Mouse (Mus musculus): ENCODE data around the gene AI661453. TPM values are rescaled to one million over a fixed set of nuclear protein-coding genes. Genes with fewer than 3 reads are reported as not detected.

The AI661453 gene
- polyA plus RNA-seq, 1 experiment from 2014 or later: 0.26 TPM

DNA sequence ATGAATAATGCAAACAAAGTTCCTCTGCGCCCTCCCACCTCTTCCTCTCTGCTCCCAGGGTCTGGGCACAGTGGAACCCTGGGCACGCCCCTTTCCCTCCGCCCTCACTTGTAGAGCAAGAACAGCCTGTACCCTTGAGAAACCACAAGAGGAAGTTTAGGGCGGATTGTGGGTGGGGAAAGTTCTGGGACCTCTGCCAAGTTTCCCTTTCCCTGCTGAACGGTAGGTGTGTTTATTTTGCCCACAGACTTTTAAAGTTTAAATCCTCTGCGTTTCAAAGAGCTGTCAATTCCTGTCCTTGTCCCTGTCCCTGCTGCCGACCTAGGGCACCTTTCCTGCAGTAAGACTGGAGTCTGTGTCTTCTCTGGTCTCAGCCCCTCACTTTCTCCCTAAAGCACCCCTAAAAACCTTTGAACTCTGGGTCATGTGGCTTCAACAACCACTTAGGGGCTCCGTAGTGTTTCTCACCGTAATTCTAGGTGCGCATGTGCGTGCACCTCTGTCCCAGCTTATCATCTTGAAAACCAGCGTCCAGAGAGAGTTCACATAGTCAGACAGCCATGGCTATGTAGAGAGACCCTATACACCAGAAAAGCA is 71.7 kb downstream of the AI661453 start:
- H3K36me3 ChIP-seq (replicated peaks): no peaks in the 10 kb centered on the region
- no peaks in the 10 kb centered on the region for H3K9me3 ChIP-seq
- H3K27ac ChIP-seq: 0 out of 2 replicates have a peak overlapping the region, but pooled peaks have one; percentile 25
- H3K9ac ChIP-seq: no peak overlapping the region
- H3K4me1 ChIP-seq: peaks cover 9% of the 10 kb centered on the region
- 62% methylated on average over 12 of the region's 12 CpGs for WGBS
- H3K4me2 ChIP-seq: 0 out of 2 replicates have a peak overlapping the region, but pooled peaks have one; percentile 6
- no peaks in the 10 kb centered on the region for H3K27me3 ChIP-seq (replicated peaks)
- ATAC-seq (replicated peaks): no peak
- no peak overlapping the region for H3K4me3 ChIP-seq

DNA sequence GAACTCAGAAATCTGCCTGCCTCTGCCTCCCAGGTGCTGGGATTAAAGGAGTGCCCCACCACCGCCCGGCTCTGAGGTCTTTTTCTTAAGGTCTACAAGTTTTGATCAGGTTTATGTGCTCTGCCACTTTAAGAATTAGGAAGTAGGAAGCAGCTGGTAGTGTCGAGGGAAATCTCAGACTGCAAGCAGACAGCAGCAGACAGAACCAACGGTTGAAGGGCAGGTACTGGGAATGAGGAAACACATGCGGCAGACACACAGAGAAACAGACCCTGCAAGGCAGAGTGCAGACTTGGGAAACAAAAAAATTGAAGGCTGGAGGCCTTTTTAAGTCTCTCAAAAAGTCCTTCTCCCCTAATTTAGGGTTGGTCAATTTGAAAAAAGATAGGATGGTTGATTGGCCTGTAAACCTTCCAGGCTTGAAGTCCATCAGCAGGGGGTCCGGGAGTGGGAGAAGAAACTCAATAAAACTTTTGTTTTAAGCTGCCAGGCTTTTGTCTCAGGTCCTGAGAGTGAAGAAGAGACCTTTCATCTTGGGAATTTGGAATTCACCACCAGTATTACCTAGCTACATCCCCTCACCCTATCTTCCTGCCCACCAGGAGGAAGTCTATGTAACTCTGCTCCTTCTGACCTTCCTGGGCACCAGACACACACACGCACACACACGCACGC is 72.8 kb downstream of the AI661453 start:
- Histone ChIP-seq H3K36me3 (replicated peaks) (no peaks in the 10 kb centered on the region), H3K27me3 (replicated peaks) (no peaks in the 10 kb centered on the region), H3K9ac (no peak overlapping the region), H3K4me2 (no peak overlapping the region), H3K4me1 (peaks cover 9% of the 10 kb centered on the region), H3K9me3 (no peaks in the 10 kb centered on the region), H3K27ac (no peak overlapping the region), H3K4me3 (no peak overlapping the region)
- 56% methylated on average over 9 of the region's 9 CpGs for WGBS
- ATAC-seq (replicated peaks): no peak

DNA sequence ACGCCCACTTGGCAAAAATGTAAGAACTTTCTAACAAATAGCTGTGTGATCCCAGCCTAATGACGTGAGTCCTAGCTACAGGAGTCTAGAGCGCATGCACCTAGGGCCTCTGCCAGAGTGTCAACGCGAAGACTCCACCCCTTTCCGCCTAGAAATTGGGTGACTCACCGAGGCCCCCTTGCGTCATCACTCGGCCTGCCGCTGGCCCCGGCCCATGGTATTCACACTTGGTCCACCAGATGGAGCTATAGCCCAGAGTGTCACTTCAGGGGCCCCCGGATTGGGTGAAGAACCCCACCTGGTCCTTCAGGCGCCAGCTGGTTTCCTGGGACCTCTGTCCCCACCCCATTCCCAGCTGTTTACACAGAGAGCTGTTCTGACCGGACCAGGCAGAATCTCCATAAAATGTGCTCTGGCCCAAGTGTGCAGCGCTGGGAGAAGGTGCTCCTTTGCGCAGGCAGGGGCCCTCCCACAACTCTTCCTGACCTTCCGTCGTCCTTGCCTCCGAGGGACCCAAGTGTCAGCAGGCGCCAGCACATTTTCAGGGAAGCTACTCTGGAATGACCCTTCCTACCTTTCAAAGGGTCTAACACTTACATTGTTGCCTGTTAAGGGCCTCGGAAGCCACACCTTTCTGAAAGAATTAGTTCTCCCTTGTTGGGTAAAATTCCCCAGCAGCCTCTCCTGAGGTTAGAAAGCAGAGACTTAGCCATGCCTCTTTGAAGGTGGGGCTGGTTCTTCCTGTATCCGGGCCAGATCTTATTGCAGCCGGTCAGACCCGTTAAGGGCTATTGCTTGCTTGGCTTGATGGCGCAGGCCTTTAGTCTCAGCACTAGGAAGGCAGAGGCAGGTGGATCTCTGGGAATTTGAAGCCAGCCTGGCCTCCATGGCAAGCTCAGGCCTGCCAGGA is 75.0 kb downstream of the AI661453 start:
- no peak overlapping the region for H3K27ac ChIP-seq
- 19% methylated on average over 25 of the region's 25 CpGs for WGBS
- no peaks in the 10 kb centered on the region for H3K27me3 ChIP-seq (replicated peaks)
- H3K4me2 ChIP-seq: peak overlapping the region; percentile 4
- no peaks in the 10 kb centered on the region; the same call in 1 of the 2 replicates for H3K4me1 ChIP-seq
- no peaks in the 10 kb centered on the region for H3K9me3 ChIP-seq
- H3K36me3 ChIP-seq (replicated peaks): no peaks in the 10 kb centered on the region
- H3K9ac ChIP-seq: no peak overlapping the region
- no peak overlapping the region for H3K4me3 ChIP-seq
- ATAC-seq (replicated peaks): peak; percentile 77

DNA sequence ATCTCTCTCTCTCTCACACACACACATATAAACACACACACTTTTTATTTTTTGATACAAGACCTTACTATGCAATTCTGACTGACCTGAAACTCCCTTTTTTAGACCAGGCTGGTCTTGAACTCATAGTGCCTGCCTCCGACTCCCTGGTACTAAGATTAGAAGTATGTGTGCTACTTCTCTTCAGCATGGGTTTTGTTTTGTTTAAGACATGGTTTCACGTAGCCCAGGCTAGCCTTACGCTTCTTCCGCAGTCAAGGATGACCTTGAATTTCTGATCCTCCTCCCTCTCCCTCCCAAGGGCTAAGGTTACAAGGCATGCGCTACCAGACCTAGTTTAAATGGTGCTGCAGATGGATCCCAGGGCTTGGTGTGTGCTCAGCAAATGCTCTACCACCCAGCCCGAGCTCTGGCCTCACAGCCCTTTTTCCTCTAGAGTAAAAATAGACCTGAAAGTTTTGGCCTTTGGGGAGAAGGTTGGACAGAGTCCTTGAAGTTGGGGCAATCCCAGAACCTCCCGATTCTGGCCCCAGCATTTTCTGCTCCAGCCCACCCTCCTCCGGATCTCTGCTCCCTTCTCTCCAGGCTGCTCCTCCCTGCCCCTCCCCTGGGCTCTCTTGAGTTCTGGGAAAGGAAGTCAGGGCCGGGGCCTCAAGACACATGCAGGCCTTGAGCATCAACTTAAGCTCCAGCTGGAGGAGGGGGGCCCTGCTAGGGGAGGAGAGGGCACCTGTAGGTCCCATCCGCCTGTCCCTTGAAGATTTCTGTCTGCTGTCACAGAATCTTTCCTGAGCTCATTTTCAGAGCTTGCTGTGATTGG is 76.8 kb downstream of the AI661453 start:
- Histone ChIP-seq H3K4me1 (no peaks in the 10 kb centered on the region; the same call in 1 of the 2 replicates), H3K36me3 (replicated peaks) (no peaks in the 10 kb centered on the region), H3K9ac (no peak overlapping the region), H3K27me3 (replicated peaks) (no peaks in the 10 kb centered on the region), H3K4me3 (no peak overlapping the region), H3K9me3 (no peaks in the 10 kb centered on the region), H3K4me2 (no peak overlapping the region), H3K27ac (no peak overlapping the region)
- WGBS: 74% methylated on average over 10 of the region's 10 CpGs
- ATAC-seq (replicated peaks): no peak

DNA sequence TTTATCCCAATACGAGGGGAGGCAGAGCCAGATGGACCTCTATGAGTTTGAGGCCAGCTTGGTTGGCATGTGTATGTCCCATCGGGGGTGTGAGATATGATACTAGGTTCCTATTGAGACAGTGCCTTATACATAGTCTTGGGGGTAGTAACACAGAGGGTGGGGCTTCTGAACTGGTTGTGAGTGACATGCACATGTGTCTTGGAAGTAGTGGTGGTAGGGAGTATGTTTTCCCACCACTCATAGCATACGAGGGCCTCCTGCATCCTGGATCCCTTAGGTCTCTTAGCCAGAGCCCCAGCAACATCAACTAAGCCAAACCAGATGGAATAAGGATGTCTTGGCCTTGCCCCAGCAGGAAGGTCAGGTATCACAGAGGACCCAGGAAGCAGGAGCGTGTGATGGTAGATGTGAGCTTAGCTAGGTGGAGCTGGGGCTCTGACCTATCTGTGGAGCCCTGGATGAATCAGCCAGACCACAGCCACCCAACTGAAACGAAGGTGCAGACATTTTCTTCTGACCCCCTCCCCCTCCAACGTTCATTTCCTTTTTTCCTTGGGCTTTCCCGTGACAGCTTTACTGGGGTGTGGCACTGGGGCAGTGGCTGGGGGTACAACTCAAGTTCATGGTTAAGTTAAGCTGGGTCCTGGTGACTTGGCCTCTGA is 78.9 kb downstream of the AI661453 start:
- ATAC-seq (replicated peaks): no peak
- Histone ChIP-seq H3K4me3 (no peak overlapping the region), H3K4me1 (no peaks in the 10 kb centered on the region; the same call in 1 of the 2 replicates), H3K9me3 (no peaks in the 10 kb centered on the region), H3K27ac (no peak overlapping the region), H3K36me3 (replicated peaks) (no peaks in the 10 kb centered on the region), H3K9ac (no peak overlapping the region), H3K4me2 (no peak overlapping the region), H3K27me3 (replicated peaks) (no peaks in the 10 kb centered on the region)
- 79% methylated on average over 7 of the region's 7 CpGs for WGBS

DNA sequence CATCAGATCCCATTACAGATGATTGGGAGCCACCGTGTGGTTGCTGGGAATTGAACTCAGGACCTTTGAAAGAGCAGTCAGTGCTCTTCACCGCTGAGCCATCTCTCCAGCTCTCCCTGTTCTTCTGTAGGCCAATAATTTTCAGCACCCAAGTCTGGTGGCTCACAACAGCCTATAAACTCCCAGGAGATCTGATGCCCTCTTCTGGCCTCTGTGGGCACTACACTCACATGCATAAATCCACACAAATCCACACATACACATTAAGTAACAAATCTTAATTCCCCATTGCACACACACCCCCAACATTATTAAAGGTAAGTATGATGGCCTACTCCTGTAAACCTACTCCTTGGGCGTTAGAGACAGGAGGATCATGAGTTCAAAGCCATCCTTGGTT is 79.8 kb downstream of the AI661453 start:
- WGBS: 97% methylated on average over 3 of the region's 3 CpGs
- no peaks in the 10 kb centered on the region for H3K9me3 ChIP-seq
- no peak for ATAC-seq (replicated peaks)
- no peak overlapping the region for H3K9ac ChIP-seq
- no peak overlapping the region for H3K4me2 ChIP-seq
- H3K36me3 ChIP-seq (replicated peaks): no peaks in the 10 kb centered on the region
- H3K27ac ChIP-seq: no peak overlapping the region
- H3K4me3 ChIP-seq: no peak overlapping the region
- H3K4me1 ChIP-seq: peaks cover under 1% of the 10 kb centered on the region
- no peaks in the 10 kb centered on the region for H3K27me3 ChIP-seq (replicated peaks)

- no peak overlapping the region for H3K9ac ChIP-seq
- H3K36me3 ChIP-seq (replicated peaks): no peaks in the 10 kb centered on the region
- ATAC-seq (replicated peaks): no peak
- no peaks in the 10 kb centered on the region for H3K27me3 ChIP-seq (replicated peaks)
- 38% methylated on average over 8 of the region's 8 CpGs for WGBS
- peak overlapping the region; percentile 48; the same call in 1 of the 2 replicates for H3K27ac ChIP-seq
- H3K4me1 ChIP-seq: peaks cover 20% of the 10 kb centered on the region
- H3K4me2 ChIP-seq: no peak overlapping the region
- H3K9me3 ChIP-seq: no peaks in the 10 kb centered on the region
- no peak overlapping the region for H3K4me3 ChIP-seq
These were observed 81.8 kb downstream of the AI661453 start for GRCm38 (mm10) chr17:47518205-47518604.

Other genes starting within 250 kb of the AI661453 start
- 73.1 and 73.2 TPM in 2 replicates for gene Mrps10, start 67.7 kb upstream of the AI661453 start, polyA plus RNA-seq (2015; fragmentation: Nextera tagmentation; extraction: Ambion mirVana)
- 0.30 and 0.57 TPM in 2 replicates for gene Guca1b, start 51.2 kb upstream of the AI661453 start, polyA plus RNA-seq (2015; fragmentation: Nextera tagmentation; extraction: Ambion mirVana)
- 0.60 and 0.92 TPM in 2 replicates for gene Guca1a, start 36.0 kb upstream of the AI661453 start, polyA plus RNA-seq (2015; fragmentation: Nextera tagmentation; extraction: Ambion mirVana)
- 0.44 and 0.77 TPM in 2 replicates for gene 1700001C19Rik, start 761 bp downstream of the AI661453 start, polyA plus RNA-seq (2015; fragmentation: Nextera tagmentation; extraction: Ambion mirVana)
- 22.0 and 22.4 TPM in 2 replicates for gene Taf8, start 65.7 kb downstream of the AI661453 start, polyA plus RNA-seq (2015; fragmentation: Nextera tagmentation; extraction: Ambion mirVana)
- 74.0 and 87.8 TPM in 2 replicates for gene Ccnd3, start 68.4 kb downstream of the AI661453 start, polyA plus RNA-seq (2015; fragmentation: Nextera tagmentation; extraction: Ambion mirVana)
- gene Bysl, start 174.9 kb downstream of the AI661453 start, polyA plus RNA-seq (2015; fragmentation: Nextera tagmentation; extraction: Ambion mirVana): 39.7 TPM in 2 replicates
- 49.6 and 50.4 TPM in 2 replicates for gene Med20, start 175.0 kb downstream of the AI661453 start, polyA plus RNA-seq (2015; fragmentation: Nextera tagmentation; extraction: Ambion mirVana)
- gene Gm20517, start 175.0 kb downstream of the AI661453 start, polyA plus RNA-seq (2015; fragmentation: Nextera tagmentation; extraction: Ambion mirVana): 2.0 and 2.9 TPM in 2 replicates
- 9.0 and 9.5 TPM in 2 replicates for gene Usp49, start 194.1 kb downstream of the AI661453 start, polyA plus RNA-seq (2015; fragmentation: Nextera tagmentation; extraction: Ambion mirVana)

All from midbrain, embryonic 15.5 days (tissue).